Mouse (Mus musculus): ENCODE measurements around the gene Atp6ap1l.

DNA sequence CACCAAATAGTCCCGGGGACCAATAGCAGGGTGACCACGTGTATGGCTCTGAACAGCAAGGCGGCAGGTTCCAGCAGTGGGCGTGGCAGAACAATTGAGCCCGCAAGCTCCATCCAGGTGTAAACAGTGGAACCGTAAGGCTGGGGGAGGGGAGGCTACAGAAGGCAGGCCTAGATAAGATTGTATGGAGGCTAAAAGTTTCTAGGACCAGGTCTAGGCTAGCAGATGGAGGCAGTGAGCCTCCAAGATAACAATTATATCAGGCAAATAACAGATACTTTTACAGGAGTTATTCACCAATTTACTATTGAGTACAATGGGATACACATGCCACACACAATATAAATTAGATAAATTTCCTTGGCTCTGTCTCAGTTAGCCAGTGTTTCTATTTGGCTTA is 34.0 kb upstream of the Atp6ap1l start:
- TF ChIP-seq POLR2A (IDR thresholded peaks at IDR 0.05; ENCODE audit: borderline replicate concordance, extremely low read depth, low read depth, low read length) (no peak), CTCF (IDR thresholded peaks at IDR 0.05; ENCODE audit: insufficient read depth, low read length) (no peak)
